Mouse (Mus musculus) hindbrain, embryonic 12.5 days (tissue): Measurements from ENCODE around the gene Ager. TPM values are rescaled to one million over a fixed set of nuclear protein-coding genes. Genes with fewer than 3 reads are reported as not detected.

ENCODE experiments used
- ATAC-seq: fragments of 200-750 bp; cut with Nextera tagmentation; 2 replicates; pipeline ENCODE4 v1.8.0; 2017; ENCODE audit warnings: moderate TSS enrichment; ENCODE audit not compliant: low FRiP score
- H3K27ac ChIP-seq: fragments of 300-500 bp; sonication (generic); 2 replicates; pipeline ENCODE4 v1.5.1; 2016; ENCODE audit warnings: mild to moderate bottlenecking
- H3K27me3 ChIP-seq: fragments of 300-500 bp; sonication (generic); 2 replicates; pipeline ENCODE4 v1.6.1; 2016; ENCODE audit warnings: mild to moderate bottlenecking
- H3K36me3 ChIP-seq: fragments of 300-500 bp; sonication (generic); 2 replicates; pipeline ENCODE4 v1.6.1; 2016; ENCODE audit warnings: mild to moderate bottlenecking
- H3K4me1 ChIP-seq: fragments of 300-500 bp; sonication (generic); 2 replicates; pipeline ENCODE4 v1.6.1; 2016
- H3K4me2 ChIP-seq: fragments of 300-500 bp; sonication (generic); replicated peaks from 2 replicates; pipeline ENCODE4 v1.6.1; 2016; ENCODE audit warnings: mild to moderate bottlenecking
- H3K4me3 ChIP-seq: fragments of 300-500 bp; sonication (generic); 2 replicates; pipeline ENCODE4 v1.5.1; 2016; ENCODE audit warnings: mild to moderate bottlenecking
- H3K9ac ChIP-seq: fragments of 300-500 bp; sonication (generic); 2 replicates; pipeline ENCODE4 v1.6.1; 2016; ENCODE audit warnings: mild to moderate bottlenecking, moderate library complexity
- H3K9me3 ChIP-seq: fragments of 300-500 bp; sonication (generic); replicated peaks from 2 replicates; pipeline ENCODE4 v1.6.1; 2016; ENCODE audit warnings: mild to moderate bottlenecking
- WGBS: fragments of 180-500 bp; shearing (Covaris S2); methylation state at CpG from one replicate; pipeline ENCODE4 v1.1.7; 2016; 5-methylcytosine and 5-hydroxymethylcytosine counted together
- polyA plus RNA-seq: library from polyadenylated mRNA; unstranded; fragments of >200 nt; fragmentation: Nextera tagmentation; extraction: Ambion mirVana; gene quantifications from 2 replicates; pipeline ENCODE4 v1.2.1, GENCODE M21; 2016

The Ager gene
- polyA plus RNA-seq, 1 experiment from 2014 or later: 2.9 TPM

- 5% methylated on average over 29 of the region's 29 CpGs for WGBS
- peaks cover 45% of the 10 kb centered on the region for H3K27me3 ChIP-seq
- H3K4me3 ChIP-seq: peak within 1 kb of the TSS; percentile 69
- peaks cover 61% of the 10 kb centered on the region for H3K4me1 ChIP-seq
- peak; percentile 9 for ATAC-seq
- peak within 1 kb of the TSS; percentile 93 for H3K27ac ChIP-seq
- peak within 1 kb of the TSS; percentile 74 for H3K9ac ChIP-seq
- peaks cover 3% of the 10 kb centered on the region; the same call in 1 of the 2 replicates for H3K36me3 ChIP-seq
- H3K4me2 ChIP-seq: peak within 1 kb of the TSS; percentile 88
- no peaks in the 10 kb centered on the region for H3K9me3 ChIP-seq
These were observed 30.4 kb downstream of the Ager start, which contains the start of gene Ppt2 for GRCm38 (mm10) chr17:34627943-34628643. Ppt2 (minus strand) TSS chr17:34628510.

- ATAC-seq: no peak
- Histone ChIP-seq H3K4me1 (peaks cover 61% of the 10 kb centered on the region), H3K9me3 (no peaks in the 10 kb centered on the region), H3K9ac (peak overlapping the region; percentile 74), H3K27ac (peak overlapping the region; percentile 67; the same call in 1 of the 2 replicates), H3K4me3 (peak overlapping the region; percentile 69), H3K4me2 (peak overlapping the region; percentile 88), H3K36me3 (peaks cover 3% of the 10 kb centered on the region; the same call in 1 of the 2 replicates), H3K27me3 (peaks cover 50% of the 10 kb centered on the region)
- 20% methylated on average over 5 of the region's 5 CpGs for WGBS
These were observed 30.9 kb downstream of the Ager start for GRCm38 (mm10) chr17:34628644-34628967.

- WGBS: 1% methylated on average over 15 of the region's 16 CpGs
- Histone ChIP-seq H3K4me3 (peak within 1 kb of the TSS; percentile 69), H3K4me1 (peaks cover 61% of the 10 kb centered on the region), H3K9me3 (no peaks in the 10 kb centered on the region), H3K27ac (peak within 1 kb of the TSS; percentile 67; the same call in 1 of the 2 replicates), H3K36me3 (no peaks in the 10 kb centered on the region), H3K9ac (peak within 1 kb of the TSS; percentile 74), H3K4me2 (peak within 1 kb of the TSS; percentile 88), H3K27me3 (peaks cover 55% of the 10 kb centered on the region)
- ATAC-seq: peak; percentile 27; the same call in 1 of the 2 replicates
These were observed 31.6 kb downstream of the Ager start, which contains the start of gene Prrt1 for GRCm38 (mm10) chr17:34629221-34629751. Prrt1 (plus strand) TSS chr17:34629533.

GRCm38 (mm10) chr17:34629796-34630603, 32.3 kb downstream of the Ager start:
- H3K9me3 ChIP-seq: no peaks in the 10 kb centered on the region
- no peak overlapping the region for H3K27ac ChIP-seq
- peaks cover 55% of the 10 kb centered on the region for H3K27me3 ChIP-seq
- peak overlapping the region; percentile 88 for H3K4me2 ChIP-seq
- 11% methylated on average over 12 of the region's 12 CpGs for WGBS
- H3K9ac ChIP-seq: peak overlapping the region; percentile 51
- peak overlapping the region; percentile 69 for H3K4me3 ChIP-seq
- H3K4me1 ChIP-seq: peaks cover 61% of the 10 kb centered on the region
- H3K36me3 ChIP-seq: no peaks in the 10 kb centered on the region
- ATAC-seq: no peak

GRCm38 (mm10) chr17:34630761-34631301, 33.2 kb downstream of the Ager start:
- peak overlapping the region; percentile 50 for H3K9ac ChIP-seq
- no peaks in the 10 kb centered on the region for H3K9me3 ChIP-seq
- H3K36me3 ChIP-seq: no peaks in the 10 kb centered on the region
- no peak for ATAC-seq
- H3K4me1 ChIP-seq: peaks cover 58% of the 10 kb centered on the region
- peak overlapping the region; percentile 69 for H3K4me3 ChIP-seq
- peaks cover 60% of the 10 kb centered on the region for H3K27me3 ChIP-seq
- H3K27ac ChIP-seq: no peak overlapping the region
- peak overlapping the region; percentile 88 for H3K4me2 ChIP-seq
- WGBS: 2% methylated on average over 46 of the region's 48 CpGs

GRCm38 (mm10) chr17:34631647-34632046, 34.0 kb downstream of the Ager start:
- ATAC-seq: no peak
- no peaks in the 10 kb centered on the region for H3K36me3 ChIP-seq
- H3K27me3 ChIP-seq: peaks cover 61% of the 10 kb centered on the region
- H3K4me2 ChIP-seq: peak overlapping the region; percentile 88
- no peak overlapping the region for H3K27ac ChIP-seq
- peaks cover 50% of the 10 kb centered on the region for H3K4me1 ChIP-seq
- H3K9ac ChIP-seq: no peak overlapping the region; the same call in 1 of the 2 replicates
- no peaks in the 10 kb centered on the region for H3K9me3 ChIP-seq
- 4% methylated on average over 12 of the region's 12 CpGs for WGBS
- peak overlapping the region; percentile 69 for H3K4me3 ChIP-seq

- H3K4me1 ChIP-seq: peaks cover 50% of the 10 kb centered on the region
- H3K36me3 ChIP-seq: no peaks in the 10 kb centered on the region
- under 1% methylated on average over 26 of the region's 26 CpGs for WGBS
- peaks cover 61% of the 10 kb centered on the region for H3K27me3 ChIP-seq
- H3K27ac ChIP-seq: no peak overlapping the region
- peak overlapping the region; percentile 18; the same call in 1 of the 2 replicates for H3K9ac ChIP-seq
- peak overlapping the region; percentile 88 for H3K4me2 ChIP-seq
- peak overlapping the region; percentile 69 for H3K4me3 ChIP-seq
- no peaks in the 10 kb centered on the region for H3K9me3 ChIP-seq
- ATAC-seq: no peak
These were observed 34.6 kb downstream of the Ager start for GRCm38 (mm10) chr17:34632261-34632691.

GRCm38 (mm10) chr17:34635671-34636070, 38.0 kb downstream of the Ager start:
- Histone ChIP-seq H3K36me3 (no peaks in the 10 kb centered on the region), H3K9ac (no peak overlapping the region), H3K4me3 (no peak overlapping the region), H3K9me3 (no peaks in the 10 kb centered on the region), H3K4me2 (no peak overlapping the region), H3K4me1 (peaks cover 23% of the 10 kb centered on the region), H3K27ac (no peak overlapping the region), H3K27me3 (peaks cover 40% of the 10 kb centered on the region)
- ATAC-seq: no peak
- WGBS: 92% methylated on average over 2 of the region's 2 CpGs

GRCm38 (mm10) chr17:34637459-34637858, 39.8 kb downstream of the Ager start:
- Histone ChIP-seq H3K27ac (no peak overlapping the region), H3K27me3 (peaks cover 22% of the 10 kb centered on the region), H3K9ac (no peak overlapping the region), H3K9me3 (no peaks in the 10 kb centered on the region), H3K4me2 (no peak overlapping the region), H3K36me3 (no peaks in the 10 kb centered on the region), H3K4me3 (no peak overlapping the region), H3K4me1 (peaks cover 15% of the 10 kb centered on the region)
- 67% methylated on average over 3 of the region's 3 CpGs for WGBS
- ATAC-seq: no peak

- Histone ChIP-seq H3K9ac (no peak overlapping the region), H3K4me2 (no peak overlapping the region), H3K27ac (no peak overlapping the region), H3K4me1 (peaks cover 13% of the 10 kb centered on the region), H3K36me3 (no peaks in the 10 kb centered on the region), H3K27me3 (peaks cover 6% of the 10 kb centered on the region; the same call in 1 of the 2 replicates), H3K9me3 (no peaks in the 10 kb centered on the region), H3K4me3 (no peak overlapping the region)
- no peak for ATAC-seq
- 82% methylated on average over 7 of the region's 7 CpGs for WGBS
These were observed 42.0 kb downstream of the Ager start for GRCm38 (mm10) chr17:34639461-34640255.
